Comparison of ENCODE assay signal across 24 mouse cellular contexts in genomic region chr10:68623786-68624185, GRCm38 (mm10).
DNase-seq lines count a peak whose midpoint lies in the region; ATAC-seq lines count a peak whose summit lies in the region.
"Had no signal": no experiment of that assay in that cellular context is flagged by ENCODE, and none has a peak within 500 bp of the region (broad histone marks: within the 10 kb centered on the region; RNA-seq: fewer than 3 reads in every experiment).

No protein-coding gene starts in this region.

- H3K27ac ChIP-seq in embryonic facial prominence, embryonic 13.5 days: 0 out of 2 replicates have a peak overlapping the region, but pooled peaks have one; percentile 64
- H3K27ac ChIP-seq: forebrain, embryonic 12.5 days; heart, embryonic 13.5 days; hindbrain, embryonic 15.5 days had no signal

- ATAC-seq in embryonic facial prominence, embryonic 13.5 days (ENCODE audit: insufficient number of reproducible peaks, insufficient read depth, low FRiP score, low TSS enrichment, low read depth): no peak
- ATAC-seq: activated CD4-positive, CD25-positive, alpha-beta regulatory T cell, adult 4 months; forebrain, embryonic 16.5 days; intestine, postnatal 0 days had no signal

- no peaks in the 10 kb centered on the region for H3K36me3 ChIP-seq in embryonic facial prominence, embryonic 13.5 days
- H3K36me3 ChIP-seq: forebrain, embryonic 12.5 days; heart, embryonic 13.5 days; hindbrain, embryonic 15.5 days had no signal

- no peak overlapping the region for H3K4me3 ChIP-seq in embryonic facial prominence, embryonic 13.5 days
- H3K4me3 ChIP-seq: erythroblast, embryonic 14.5 days; forebrain, embryonic 12.5 days; heart, embryonic 13.5 days; hindbrain, embryonic 15.5 days had no signal

- no peak overlapping the region for H3K9ac ChIP-seq in embryonic facial prominence, embryonic 13.5 days
- H3K9ac ChIP-seq: forebrain, embryonic 12.5 days; heart, embryonic 13.5 days; hindbrain, embryonic 15.5 days had no signal

- no peaks in the 10 kb centered on the region for H3K9me3 ChIP-seq in embryonic facial prominence, embryonic 13.5 days
- H3K9me3 ChIP-seq: forebrain, embryonic 12.5 days; heart, embryonic 13.5 days; hindbrain, embryonic 15.5 days had no signal

- DNase-seq in embryo, embryonic 10 days (ENCODE audit: low spot score): peak; percentile 12
- no peak for DNase-seq in embryo, embryonic 9.5 days (ENCODE audit: extremely low spot score)
- peak; percentile 36 for DNase-seq in embryo, embryonic 10.5 days (ENCODE audit: low spot score)
- DNase-seq in forelimb bud, embryonic 11.5 days (ENCODE audit: low read depth, low spot score): peak; percentile 53
- no peak for DNase-seq in cerebellum, adult 9-11 months
- no peak for DNase-seq in adrenal gland, adult 18-20 months (ENCODE audit: low spot score in 2 of 2)
- DNase-seq: adrenal gland, postnatal 10 days; adrenal gland, postnatal 36 days; cerebellum, adult 18-20 months; cerebellum, adult 9-10 months; cerebellum, postnatal 25 days; gastrocnemius, postnatal 25 days; heart, adult 18-20 months; heart, postnatal 14 days; heart, postnatal 4 days; kidney, adult 2 months had no signal

- 38% methylated on average over 5 of the region's 5 CpGs for WGBS in embryonic facial prominence, embryonic 13.5 days

- H3K4me2 ChIP-seq in embryonic facial prominence, embryonic 13.5 days: no peak overlapping the region
- H3K4me2 ChIP-seq: forebrain, embryonic 12.5 days; heart, embryonic 13.5 days; hindbrain, embryonic 15.5 days had no signal

- no peaks in the 10 kb centered on the region for H3K27me3 ChIP-seq in embryonic facial prominence, embryonic 13.5 days
- H3K27me3 ChIP-seq: forebrain, embryonic 12.5 days; heart, embryonic 13.5 days; hindbrain, embryonic 15.5 days had no signal

- peaks cover 6% of the 10 kb centered on the region; the same call in 1 of the 2 replicates for H3K4me1 ChIP-seq in embryonic facial prominence, embryonic 13.5 days
- H3K4me1 ChIP-seq: forebrain, embryonic 12.5 days; heart, embryonic 13.5 days; hindbrain, embryonic 15.5 days had no signal

Comparison
In these comparisons a context has a peak if more than half of its experiments do, and no peak if none do; other contexts are left out.
1. DNase-seq: peak in embryo, embryonic 10 days (single experiment), embryo, embryonic 10.5 days (single experiment) and forelimb bud, embryonic 11.5 days (single experiment); none in embryo, embryonic 9.5 days (single experiment), cerebellum, adult 9-11 months (single experiment) and adrenal gland, adult 18-20 months (0 of 2).